Mouse (Mus musculus) layer of hippocampus, postnatal 36 days (tissue): ENCODE measurements around the gene Gm12184. TPM values are rescaled to one million over a fixed set of nuclear protein-coding genes. Genes with fewer than 3 reads are reported as not detected.
A peak's percentile ranks its signal among the peaks of the same experiment; 100 is the strongest.
"Not testable (repeated sequence)": the region's sequence is repeated elsewhere in the genome, so short reads cannot be mapped to it uniquely, and the experiment has no call there.

Experiments
- DNase-seq, 2 experiments: peaks; one replicate each; pipeline ENCODE4 v3.0.0; 2022
- total RNA-seq, 2 experiments: library from RNA; stranded (reverse); gene quantifications; 2 replicates each; pipeline ENCODE4 v1.2.3; 2021

Gene Gm12184
- total RNA-seq, 2 experiments from 2014 or later = 0.40 to 1.3 TPM

- DNase-seq = not testable (repeated sequence)
These were observed 19.9 kb upstream of the Gm12184 start for GRCm38 (mm10) chr11:48846362-48846761.

- DNase-seq = no peak
These were observed 18.9 kb upstream of the Gm12184 start for GRCm38 (mm10) chr11:48845244-48845815.

DNA sequence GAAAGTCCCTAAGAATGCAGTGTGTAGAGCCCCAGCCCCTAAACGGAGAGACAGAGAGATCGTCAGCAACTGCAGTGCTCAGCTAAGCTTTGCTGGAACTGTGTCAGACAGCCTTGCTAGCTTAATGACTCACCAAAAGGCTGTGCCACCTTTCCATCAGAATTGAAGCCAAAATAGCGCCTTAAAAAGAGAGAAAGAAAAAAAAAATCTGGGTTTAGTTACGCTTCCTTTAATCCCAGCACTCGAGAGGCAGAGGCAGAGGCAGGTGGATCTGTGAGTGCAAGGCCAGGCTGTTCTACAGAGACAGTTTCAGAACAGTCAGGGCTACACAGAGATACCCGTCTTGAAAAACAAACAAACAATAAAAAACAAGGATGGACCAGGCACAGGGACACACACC is 17.9 kb upstream of the Gm12184 start:
- DNase-seq = no peak

GRCm38 (mm10) chr11:48843202-48843601 is 16.7 kb upstream of the Gm12184 start:
- no peak for DNase-seq

- no peak for DNase-seq
These were observed 15.9 kb upstream of the Gm12184 start for GRCm38 (mm10) chr11:48842378-48842792.

DNA sequence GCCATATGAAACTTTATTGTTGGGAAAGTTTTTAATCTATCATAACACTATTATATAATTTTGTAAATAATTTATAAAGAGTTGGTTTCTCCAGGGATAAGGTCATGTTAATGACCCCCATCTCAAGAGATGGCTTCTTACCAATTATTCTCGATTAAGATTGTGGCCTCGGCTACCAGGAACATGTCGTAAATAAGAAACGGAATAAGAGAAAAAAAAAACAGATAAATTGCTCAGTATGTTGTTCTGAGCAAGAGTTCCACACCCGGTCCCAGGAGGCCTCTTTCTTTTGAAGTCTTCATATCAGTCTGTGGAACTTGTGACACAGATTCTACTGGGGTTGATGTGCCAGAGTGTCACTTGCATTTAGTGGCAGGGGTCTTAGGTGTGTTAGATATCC is 14.8 kb upstream of the Gm12184 start:
- no peak for DNase-seq

DNA sequence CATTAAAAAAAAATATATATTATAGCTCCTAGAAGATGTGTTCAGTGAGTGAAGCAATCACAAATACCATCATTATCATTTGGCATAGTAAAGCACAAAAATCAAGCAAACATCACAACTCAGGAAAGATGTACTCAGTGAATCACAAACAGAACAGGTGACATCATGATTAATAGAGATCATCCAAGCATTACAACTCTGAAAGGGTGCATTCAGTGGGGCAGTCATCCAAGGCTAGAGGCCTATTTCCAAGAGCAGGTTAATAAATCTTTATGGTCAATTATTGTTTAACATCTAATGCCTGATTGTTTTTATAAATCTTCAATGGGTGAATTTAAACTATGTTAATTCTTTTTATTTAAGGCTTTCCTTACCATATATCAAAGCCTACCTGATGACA is 14.3 kb upstream of the Gm12184 start:
- no peak for DNase-seq

GRCm38 (mm10) chr11:48838879-48839680 is 12.6 kb upstream of the Gm12184 start:
- DNase-seq = no peak

GRCm38 (mm10) chr11:48838181-48838797 is 11.8 kb upstream of the Gm12184 start:
- no peak for DNase-seq

- DNase-seq = peak in 1 of 2 experiments; percentile 50
These were observed 11.1 kb upstream of the Gm12184 start for GRCm38 (mm10) chr11:48837310-48838180.

DNA sequence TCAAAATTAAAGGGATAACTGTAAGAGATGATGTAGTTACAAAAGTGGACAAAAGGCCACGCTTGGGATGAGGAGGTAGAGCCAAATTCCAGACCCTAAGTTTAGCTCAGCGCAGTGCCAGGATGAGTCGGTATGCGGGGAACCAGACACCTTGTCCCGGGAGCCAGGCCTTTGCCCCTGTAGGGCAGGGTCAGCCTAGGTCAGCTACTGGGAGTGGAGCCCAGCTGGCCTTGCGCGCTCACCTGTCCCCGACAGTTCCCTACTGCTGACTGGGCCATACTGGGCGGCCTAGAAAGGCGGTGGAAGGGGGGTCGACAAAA is 10.5 kb upstream of the Gm12184 start:
- DNase-seq = no peak

DNA sequence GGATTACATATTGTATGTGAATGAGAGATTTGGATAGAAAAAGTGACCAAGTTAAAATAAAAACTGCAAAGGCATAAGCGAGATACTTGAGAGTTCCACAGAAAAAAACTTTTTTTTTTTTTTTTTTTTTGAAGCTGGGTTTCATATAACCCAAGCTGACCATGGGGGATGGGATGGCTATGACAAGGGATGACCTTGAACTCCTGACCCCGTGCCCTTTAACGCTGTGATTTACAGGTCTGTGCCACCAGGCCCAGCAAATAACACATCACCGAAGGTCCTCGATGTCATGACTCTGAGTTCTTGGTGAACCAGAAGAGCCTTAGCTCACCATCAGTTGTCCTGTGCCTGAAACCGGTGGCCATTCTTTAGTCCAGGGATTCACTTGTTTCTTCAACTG is 9.5 kb upstream of the Gm12184 start:
- no peak for DNase-seq

DNA sequence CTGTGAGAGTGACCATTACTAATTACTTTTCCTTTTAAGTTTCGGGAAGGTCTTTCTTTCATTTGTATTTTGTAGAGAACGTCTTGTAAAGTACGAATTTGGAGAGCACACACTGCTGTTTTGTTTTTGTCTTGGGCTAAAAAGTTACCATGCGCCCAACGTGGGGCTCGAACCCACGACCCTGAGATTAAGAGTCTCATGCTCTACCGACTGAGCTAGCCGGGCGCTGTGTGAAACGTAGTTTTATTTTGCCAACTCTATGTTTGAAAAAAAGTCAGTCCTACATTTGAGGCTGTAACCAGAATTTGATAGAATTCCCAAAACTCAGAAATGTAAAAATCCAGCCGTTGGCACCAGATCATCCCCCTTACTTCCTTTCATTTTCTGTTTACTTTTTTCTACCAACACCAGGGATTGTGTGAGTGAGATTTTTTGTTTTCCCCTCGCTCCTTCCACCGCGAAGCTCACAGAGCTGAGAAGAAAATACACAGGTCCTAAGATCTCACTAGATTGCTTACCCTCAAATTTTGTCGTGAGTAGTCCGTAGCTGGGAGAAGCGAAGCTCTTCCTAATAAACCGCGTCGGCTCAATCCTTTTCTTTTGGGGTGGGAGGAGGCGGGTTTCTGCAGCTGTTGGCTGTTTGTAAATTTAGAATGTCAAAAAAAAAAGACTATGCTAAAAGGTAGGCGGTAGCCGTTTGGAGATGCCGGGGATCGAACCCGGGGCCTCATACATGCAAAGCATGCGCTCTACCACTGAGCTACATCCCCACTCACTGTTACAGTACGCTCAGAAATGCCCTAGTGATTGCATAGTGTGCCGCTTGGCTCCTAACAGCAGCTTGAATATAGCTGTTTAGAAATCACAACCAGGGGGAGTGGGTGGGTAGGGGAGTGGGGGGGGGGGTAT is 7.5 kb upstream of the Gm12184 start:
- DNase-seq = peak; percentile 90 to 91

DNA sequence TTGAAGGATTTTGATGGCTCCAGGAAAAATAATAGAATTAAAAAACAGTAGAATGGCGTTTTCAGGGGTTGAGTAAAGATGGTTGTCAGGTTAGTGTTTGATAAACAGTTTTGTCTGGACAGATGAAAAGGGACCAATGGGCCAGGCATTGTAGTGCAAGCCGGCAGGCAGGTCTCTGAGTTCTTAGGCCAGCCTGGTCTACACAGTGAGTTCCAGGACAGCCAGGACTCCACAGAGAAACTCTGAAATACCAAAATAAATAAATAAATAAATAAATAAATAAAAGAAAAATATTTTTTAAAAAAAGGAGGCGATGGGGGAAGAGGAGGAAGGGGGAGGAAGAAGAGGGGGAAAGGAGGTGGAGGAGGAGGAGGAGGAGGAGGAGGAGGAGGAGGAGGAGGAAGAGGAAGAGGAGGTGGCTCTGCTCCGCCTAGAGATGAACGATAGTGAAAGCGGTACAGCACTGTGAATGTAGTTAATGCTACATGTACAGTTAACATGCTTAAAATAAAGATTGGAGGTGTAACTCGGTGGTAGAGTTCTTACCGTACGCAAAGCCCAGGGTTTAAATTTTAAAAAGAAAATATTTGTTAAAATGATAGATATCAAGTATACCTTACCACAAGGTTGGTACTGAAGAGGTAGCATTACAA is 6.7 kb upstream of the Gm12184 start:
- DNase-seq = no peak

DNA sequence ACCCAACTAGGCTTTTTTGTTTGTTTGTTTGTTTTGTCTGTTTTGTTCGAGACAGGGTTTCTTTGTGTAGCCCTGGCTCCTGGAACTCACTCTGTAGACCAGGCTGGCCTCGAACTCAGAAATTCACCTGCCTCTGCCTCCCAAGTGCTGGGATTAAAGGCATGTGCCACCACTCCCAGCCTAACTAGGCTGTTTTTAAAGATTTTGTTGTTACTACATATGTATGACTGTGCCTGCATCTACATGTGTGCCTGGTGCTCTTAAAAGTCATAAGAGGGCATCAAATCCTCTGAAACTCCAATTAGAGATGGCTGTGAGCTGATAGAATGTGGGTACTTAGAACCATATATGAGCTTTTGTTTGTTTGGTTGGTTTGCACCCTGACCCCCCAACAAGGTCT is 4.8 kb upstream of the Gm12184 start:
- no peak for DNase-seq

DNA sequence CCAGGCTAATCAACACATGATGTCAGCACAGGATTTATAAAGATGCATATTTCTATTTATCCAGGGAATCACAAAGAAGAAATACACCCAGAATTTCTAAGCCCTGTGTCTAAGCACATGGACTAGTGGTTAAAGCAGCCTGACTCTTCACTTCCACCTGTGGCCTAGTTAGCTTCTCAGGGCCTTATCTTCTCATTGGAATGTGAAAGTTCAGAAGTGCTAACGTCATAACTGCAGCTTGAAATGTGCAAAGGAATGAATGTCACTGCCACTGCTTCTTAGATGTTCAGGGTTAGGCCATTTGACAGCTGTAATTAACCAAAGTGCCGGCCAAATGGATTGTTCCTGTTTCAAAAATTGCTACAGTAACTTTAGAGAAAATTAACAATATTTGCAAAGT is 3.8 kb upstream of the Gm12184 start:
- DNase-seq = no peak

DNA sequence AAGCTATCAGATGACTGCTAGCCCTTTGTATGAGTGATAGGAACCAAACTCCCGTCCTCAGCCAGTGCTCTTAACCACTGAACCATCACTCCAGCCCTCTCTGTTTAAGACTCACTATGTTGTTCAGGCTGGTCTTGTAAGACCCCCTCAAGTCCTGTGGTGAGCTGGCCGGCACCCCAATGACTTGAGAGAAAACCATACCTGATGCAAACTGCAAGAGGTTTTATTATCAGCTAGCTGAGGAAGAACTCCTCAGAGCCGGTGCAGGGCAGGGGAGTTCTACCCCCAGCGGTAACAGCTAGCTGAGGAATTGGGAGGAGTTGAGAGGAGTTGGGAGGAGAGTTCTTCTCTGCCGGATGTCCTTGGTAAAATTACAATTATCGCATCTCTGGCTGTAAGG is 1.5 kb upstream of the Gm12184 start:
- no peak for DNase-seq

- DNase-seq = no peak
These were observed 269 bp upstream of the Gm12184 start for GRCm38 (mm10) chr11:48826752-48827096.

DNA sequence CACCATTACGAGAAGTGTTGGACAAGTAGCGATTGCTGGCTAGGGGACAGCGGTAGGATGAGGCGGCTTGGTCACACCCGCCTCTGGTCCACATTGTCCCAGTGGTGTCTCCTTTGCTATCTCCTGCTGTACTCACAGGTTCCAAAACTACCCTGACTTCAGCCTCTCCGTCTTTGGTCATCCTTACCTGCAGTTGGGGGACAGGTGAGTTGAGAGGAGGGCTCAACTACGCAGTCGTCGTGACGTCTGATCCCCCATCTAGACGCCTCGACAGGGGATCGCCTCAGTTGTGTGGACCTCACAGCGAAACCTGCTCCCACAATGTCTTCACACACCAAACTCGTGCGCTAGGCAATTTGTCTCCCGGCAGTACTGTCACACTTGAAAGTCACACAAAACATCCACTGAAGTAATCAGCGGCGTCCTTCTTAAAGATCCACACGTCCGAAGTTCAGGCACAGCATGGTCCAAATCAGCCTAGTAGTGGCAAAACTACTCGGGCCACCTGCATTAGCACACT is 2.1 kb downstream of the Gm12184 start:
- DNase-seq = no peak

- DNase-seq = peak; percentile 34 to 62
These were observed 2.9 kb downstream of the Gm12184 start for GRCm38 (mm10) chr11:48823536-48823972.
